Comparison of ENCODE assay signal across 8 mouse cellular contexts in genomic region chr13:63573256-63573835, GRCm38 (mm10). TPM values are rescaled to one million over a fixed set of nuclear protein-coding genes. Genes with fewer than 3 reads are reported as not detected.
A peak's percentile ranks its signal among the peaks of the same experiment; 100 is the strongest.
DNase-seq lines count a peak whose midpoint lies in the region; ATAC-seq and TF ChIP-seq lines count a peak whose summit lies in the region.

Gene Ptch1 (minus strand): TSS chr13:63573598.

- intact Hi-C loops in left cerebral cortex, postnatal 36 days (cut with DNase I), result loop anchor here (5.0 to 10.0 kb wide), 2 partner anchors 124 to 451 kb away; no protein-coding TSS in a partner anchor

- peak within 1 kb of the TSS; percentile 92 for H3K9ac ChIP-seq in hindbrain, embryonic 14.5 days
- peak within 1 kb of the TSS; percentile 81 for H3K9ac ChIP-seq in stomach, postnatal 0 days (ENCODE audit: low read length)

- H3K36me3 ChIP-seq in hindbrain, embryonic 14.5 days (replicated peaks; ENCODE audit: control insufficient read depth, insufficient read depth), result no peaks in the 10 kb centered on the region
- H3K36me3 ChIP-seq in stomach, postnatal 0 days (ENCODE audit: control insufficient read depth, insufficient read depth, low read length), result no peaks in the 10 kb centered on the region

- ATAC-seq in hindbrain, embryonic 14.5 days (ENCODE audit: low FRiP score), result peak; percentile 68
- ATAC-seq in stomach, postnatal 0 days (ENCODE audit: low FRiP score, low TSS enrichment), result peak; percentile 65

- H3K4me2 ChIP-seq in hindbrain, embryonic 14.5 days (replicated peaks), result peak within 1 kb of the TSS; percentile 73
- H3K4me2 ChIP-seq in stomach, postnatal 0 days (replicated peaks; ENCODE audit: low read depth), result peak within 1 kb of the TSS; percentile 99

- H3K4me3 ChIP-seq in hindbrain, embryonic 14.5 days (replicated peaks; ENCODE audit: low read length), result peak within 1 kb of the TSS; percentile 75
- H3K4me3 ChIP-seq in stomach, postnatal 0 days (ENCODE audit: low read depth, low read length), result peak within 1 kb of the TSS; percentile 72

- DNase-seq in lung, adult 18-20 months, result peak; percentile 18 to 25
- no peak for DNase-seq in lung, postnatal 25 days (ENCODE audit: low spot score)
- DNase-seq in cerebellum, postnatal 10 days, result peak; percentile 75 to 81
- peak; percentile 39 to 41 for DNase-seq in frontal cortex, postnatal 25 days (ENCODE audit: low spot score in 2 of 2)
- peak; percentile 66 for DNase-seq in hindbrain, embryonic 14.5 days (ENCODE audit: low spot score)
- DNase-seq in left cerebral cortex, postnatal 36 days (ENCODE audit: low spot score in 2 of 2), result peak; percentile 30 to 39
- DNase-seq in mesoderm, embryonic 11.5 days (ENCODE audit: low read depth, low spot score), result peak; percentile 87
- DNase-seq in stomach, postnatal 0 days (ENCODE audit: low spot score), result peak; percentile 45

- peak; percentile 38 for TF ChIP-seq CTCF in stomach, postnatal 0 days (IDR thresholded peaks at IDR 0.05; ENCODE audit: low read depth)

- peaks cover 62% of the 10 kb centered on the region for H3K27me3 ChIP-seq in hindbrain, embryonic 14.5 days (ENCODE audit: control insufficient read depth, insufficient read depth, low read length)
- no peaks in the 10 kb centered on the region for H3K27me3 ChIP-seq in stomach, postnatal 0 days (ENCODE audit: control insufficient read depth, insufficient read depth, low read length)

- WGBS in hindbrain, embryonic 14.5 days, result under 1% methylated on average over 43 of the region's 44 CpGs
- 1% methylated on average over 42 of the region's 44 CpGs for WGBS in stomach, postnatal 0 days

- peaks cover 39% of the 10 kb centered on the region; the same call in 1 of the 2 replicates for H3K4me1 ChIP-seq in hindbrain, embryonic 14.5 days (replicated peaks; ENCODE audit: control insufficient read depth, insufficient read depth, low read length)
- H3K4me1 ChIP-seq in stomach, postnatal 0 days (replicated peaks; ENCODE audit: control insufficient read depth, insufficient read depth), result peaks cover 3% of the 10 kb centered on the region; the same call in 1 of the 2 replicates

- peak within 1 kb of the TSS; percentile 88 for H3K27ac ChIP-seq in hindbrain, embryonic 14.5 days
- H3K27ac ChIP-seq in stomach, postnatal 0 days (replicated peaks), result peak within 1 kb of the TSS; percentile 88

- no peaks in the 10 kb centered on the region for H3K9me3 ChIP-seq in hindbrain, embryonic 14.5 days (ENCODE audit: control insufficient read depth, low read length)
- no peaks in the 10 kb centered on the region for H3K9me3 ChIP-seq in stomach, postnatal 0 days (ENCODE audit: control insufficient read depth, low read length)

- no peak for TF ChIP-seq EP300 in stomach, postnatal 0 days (optimal IDR thresholded peaks at IDR 0.05)

RNA-seq across cellular contexts. Expression of gene Ptch1, which starts in this region (rescaled TPM):
- polyA plus RNA-seq in hindbrain, embryonic 14.5 days (2014; fragmentation: Nextera tagmentation; extraction: Ambion mirVana), result 22.7 and 24.2 TPM in 2 replicates
- total RNA-seq in left cerebral cortex, postnatal 36 days (2021), result 10 to 100 TPM; 40.5 to 51.6 TPM
- 8.4 and 8.5 TPM in 2 replicates for polyA plus RNA-seq in stomach, postnatal 0 days (2015; fragmentation: Nextera tagmentation; extraction: Ambion mirVana)
